Mouse (Mus musculus): ENCODE results near the gene Usp44. TPM values are rescaled to one million over a fixed set of nuclear protein-coding genes. Genes with fewer than 3 reads are reported as not detected.

The Usp44 gene
- polyA plus RNA-seq, 1 experiment: 0.26 TPM

GRCm38 (mm10) chr10:93846706-93847105 is 15.4 kb downstream of the Usp44 start:
- no peak overlapping the region for H3K27ac ChIP-seq (ENCODE audit: insufficient read depth, low read length)
- no peak for TF ChIP-seq POLR2A (IDR thresholded peaks at IDR 0.05; ENCODE audit: low read depth, low read length)
- TF ChIP-seq CTCF (IDR thresholded peaks at IDR 0.05; ENCODE audit: borderline replicate concordance, insufficient read depth, low read length): no peak
- H3K4me1 ChIP-seq (ENCODE audit: control insufficient read depth, insufficient read depth, low read length): no peaks in the 10 kb centered on the region
- H3K4me3 ChIP-seq (ENCODE audit: insufficient read depth, low read length): no peak overlapping the region

DNA sequence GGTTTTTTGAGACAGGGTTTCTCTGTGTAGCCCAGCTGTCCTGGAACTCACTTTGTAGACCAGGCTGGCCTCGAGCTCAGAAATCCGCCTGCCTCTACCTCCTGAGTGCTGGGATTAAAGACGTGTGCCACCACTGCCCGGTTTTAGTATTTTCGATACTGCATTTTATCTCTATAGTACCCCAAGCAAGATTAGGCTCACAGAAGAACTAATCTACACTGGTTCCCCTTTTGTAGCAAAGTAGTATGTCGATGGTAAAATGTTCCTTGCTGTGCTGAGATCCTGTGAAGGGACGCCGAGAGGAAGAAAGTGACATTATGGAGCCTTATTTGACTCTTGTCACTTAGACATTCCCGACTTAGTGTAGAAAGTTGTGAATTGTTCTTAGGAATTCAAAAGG is 23.8 kb downstream of the Usp44 start:
- H3K4me3 ChIP-seq (ENCODE audit: insufficient read depth, low read length): no peak overlapping the region
- no peaks in the 10 kb centered on the region for H3K4me1 ChIP-seq (ENCODE audit: control insufficient read depth, insufficient read depth, low read length)
- no peak overlapping the region for H3K27ac ChIP-seq (ENCODE audit: insufficient read depth, low read length)
- TF ChIP-seq POLR2A (IDR thresholded peaks at IDR 0.05; ENCODE audit: low read depth, low read length) (no peak), CTCF (IDR thresholded peaks at IDR 0.05; ENCODE audit: borderline replicate concordance, insufficient read depth, low read length) (no peak)

GRCm38 (mm10) chr10:93856095-93856494 is 24.7 kb downstream of the Usp44 start:
- Histone ChIP-seq H3K27ac (ENCODE audit: insufficient read depth, low read length) (no peak overlapping the region), H3K4me3 (ENCODE audit: insufficient read depth, low read length) (no peak overlapping the region), H3K4me1 (ENCODE audit: control insufficient read depth, insufficient read depth, low read length) (no peaks in the 10 kb centered on the region)
- TF ChIP-seq POLR2A (IDR thresholded peaks at IDR 0.05; ENCODE audit: low read depth, low read length) (no peak), CTCF (IDR thresholded peaks at IDR 0.05; ENCODE audit: borderline replicate concordance, insufficient read depth, low read length) (no peak)

GRCm38 (mm10) chr10:93868401-93868800 is 37.0 kb downstream of the Usp44 start:
- no peak overlapping the region for H3K4me3 ChIP-seq (ENCODE audit: insufficient read depth, low read length)
- TF ChIP-seq POLR2A (IDR thresholded peaks at IDR 0.05; ENCODE audit: low read depth, low read length): no peak
- TF ChIP-seq CTCF (IDR thresholded peaks at IDR 0.05; ENCODE audit: borderline replicate concordance, insufficient read depth, low read length): no peak
- H3K27ac ChIP-seq (ENCODE audit: insufficient read depth, low read length): no peak overlapping the region
- H3K4me1 ChIP-seq (ENCODE audit: control insufficient read depth, insufficient read depth, low read length): no peaks in the 10 kb centered on the region

DNA sequence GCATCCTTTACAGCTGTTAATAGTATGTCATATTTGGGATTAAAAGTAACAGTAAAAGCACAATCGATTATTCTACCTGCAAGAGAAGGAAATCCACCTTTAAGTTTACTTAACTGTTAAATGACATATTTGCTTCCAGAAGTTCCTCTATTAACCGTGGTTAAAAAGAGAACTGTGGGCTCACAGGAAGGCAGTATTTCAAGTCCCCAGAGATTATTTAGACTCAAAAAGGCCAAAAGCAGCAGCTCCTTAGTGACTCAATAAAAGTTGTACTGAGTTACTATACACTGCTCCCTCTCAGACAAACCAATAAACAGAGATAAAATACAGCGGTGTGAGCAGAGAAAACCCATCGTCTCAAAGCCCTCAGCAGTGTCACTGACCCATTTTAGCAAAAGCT is 37.5 kb downstream of the Usp44 start:
- Histone ChIP-seq H3K4me1 (ENCODE audit: control insufficient read depth, insufficient read depth, low read length) (no peaks in the 10 kb centered on the region), H3K27ac (ENCODE audit: insufficient read depth, low read length) (no peak overlapping the region), H3K4me3 (ENCODE audit: insufficient read depth, low read length) (no peak overlapping the region)
- TF ChIP-seq CTCF (IDR thresholded peaks at IDR 0.05; ENCODE audit: borderline replicate concordance, insufficient read depth, low read length) (no peak), POLR2A (IDR thresholded peaks at IDR 0.05; ENCODE audit: low read depth, low read length) (no peak)

DNA sequence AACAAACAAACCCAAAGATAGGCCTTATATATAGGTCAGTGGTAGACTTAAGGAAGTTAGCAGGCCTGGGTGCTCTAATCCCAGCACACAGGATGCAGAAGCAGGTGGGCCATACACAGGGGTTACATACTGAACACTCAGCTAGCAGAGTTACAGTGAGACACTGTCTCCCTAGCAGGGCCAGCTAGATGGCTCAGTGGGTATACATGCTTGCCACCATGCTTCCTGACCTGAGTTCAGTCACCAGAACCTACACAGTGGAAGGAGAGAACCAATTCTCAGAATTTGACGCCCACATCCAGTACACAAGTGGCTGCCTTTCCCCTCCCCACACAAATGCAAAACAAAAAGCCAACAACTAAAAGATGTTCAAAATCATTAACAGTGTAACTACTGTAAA is 45.4 kb downstream of the Usp44 start:
- Histone ChIP-seq H3K27ac (ENCODE audit: insufficient read depth, low read length) (no peak overlapping the region), H3K4me3 (ENCODE audit: insufficient read depth, low read length) (no peak overlapping the region), H3K4me1 (ENCODE audit: control insufficient read depth, insufficient read depth, low read length) (no peaks in the 10 kb centered on the region)
- TF ChIP-seq CTCF (IDR thresholded peaks at IDR 0.05; ENCODE audit: borderline replicate concordance, insufficient read depth, low read length) (no peak), POLR2A (IDR thresholded peaks at IDR 0.05; ENCODE audit: low read depth, low read length) (no peak)

DNA sequence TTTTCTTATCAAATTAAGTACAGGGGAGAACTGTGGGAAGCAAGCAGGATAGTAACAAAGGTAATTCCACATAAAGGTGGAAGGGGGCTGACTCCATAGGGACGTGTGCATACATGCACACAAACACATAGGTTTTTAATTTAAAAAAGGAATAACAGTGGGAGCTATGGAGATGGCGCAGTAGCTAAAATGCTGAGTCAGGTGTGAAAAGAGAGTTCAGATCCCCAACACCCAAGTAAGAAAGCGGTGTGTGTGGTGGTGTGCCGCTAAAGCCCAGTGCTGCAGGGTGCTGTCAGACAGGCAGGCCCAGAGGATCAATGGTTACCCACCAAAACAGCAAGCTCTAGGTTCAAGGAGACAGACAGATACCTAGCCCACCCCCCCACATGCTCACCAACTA is 47.4 kb downstream of the Usp44 start:
- H3K27ac ChIP-seq (ENCODE audit: insufficient read depth, low read length): no peak overlapping the region
- H3K4me1 ChIP-seq (ENCODE audit: control insufficient read depth, insufficient read depth, low read length): peaks cover 4% of the 10 kb centered on the region
- H3K4me3 ChIP-seq (ENCODE audit: insufficient read depth, low read length): no peak overlapping the region
- TF ChIP-seq CTCF (IDR thresholded peaks at IDR 0.05; ENCODE audit: borderline replicate concordance, insufficient read depth, low read length) (no peak), POLR2A (IDR thresholded peaks at IDR 0.05; ENCODE audit: low read depth, low read length) (no peak)

GRCm38 (mm10) chr10:93881918-93882317 is 50.6 kb downstream of the Usp44 start:
- H3K4me1 ChIP-seq (ENCODE audit: control insufficient read depth, insufficient read depth, low read length): peaks cover 4% of the 10 kb centered on the region
- no peak overlapping the region for H3K27ac ChIP-seq (ENCODE audit: insufficient read depth, low read length)
- no peak overlapping the region for H3K4me3 ChIP-seq (ENCODE audit: insufficient read depth, low read length)
- TF ChIP-seq POLR2A (IDR thresholded peaks at IDR 0.05; ENCODE audit: low read depth, low read length): no peak
- TF ChIP-seq CTCF (IDR thresholded peaks at IDR 0.05; ENCODE audit: borderline replicate concordance, insufficient read depth, low read length): no peak

- TF ChIP-seq POLR2A (IDR thresholded peaks at IDR 0.05; ENCODE audit: low read depth, low read length): no peak
- no peak for TF ChIP-seq CTCF (IDR thresholded peaks at IDR 0.05; ENCODE audit: borderline replicate concordance, insufficient read depth, low read length)
- Histone ChIP-seq H3K4me1 (ENCODE audit: control insufficient read depth, insufficient read depth, low read length) (peaks cover 4% of the 10 kb centered on the region), H3K27ac (ENCODE audit: insufficient read depth, low read length) (no peak overlapping the region), H3K4me3 (ENCODE audit: insufficient read depth, low read length) (no peak overlapping the region)
These were observed 51.5 kb downstream of the Usp44 start for GRCm38 (mm10) chr10:93882738-93883364.

DNA sequence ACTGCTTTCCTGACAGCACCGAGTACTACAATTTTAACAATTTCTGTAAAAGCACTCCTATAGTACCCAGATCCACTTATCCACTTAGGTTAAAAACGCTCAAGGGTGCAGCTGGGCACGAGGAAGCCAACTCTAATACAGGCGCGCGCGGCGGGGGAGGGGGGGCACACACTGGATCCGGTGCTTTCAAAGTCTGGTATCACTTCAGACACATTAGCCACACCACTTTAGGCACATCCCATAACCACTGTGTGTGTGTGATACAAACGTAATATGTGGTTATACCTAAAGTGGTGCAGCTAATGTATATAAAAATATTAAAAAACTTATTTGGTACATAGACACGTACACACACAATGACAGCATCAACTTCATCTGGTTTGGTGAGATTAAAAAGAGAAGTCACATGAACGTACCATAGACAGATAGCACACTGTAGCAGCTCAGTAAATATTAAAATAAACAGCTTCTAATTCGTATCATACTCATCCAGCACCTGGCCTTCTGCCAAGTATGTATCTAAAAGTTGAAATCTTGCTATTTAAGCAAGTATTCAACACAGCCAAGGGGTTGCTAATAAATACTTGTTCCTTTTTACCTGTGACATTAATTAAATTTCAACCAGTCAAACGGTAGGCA is 54.6 kb downstream of the Usp44 start:
- H3K4me3 ChIP-seq (ENCODE audit: insufficient read depth, low read length): no peak overlapping the region
- peaks cover 4% of the 10 kb centered on the region for H3K4me1 ChIP-seq (ENCODE audit: control insufficient read depth, insufficient read depth, low read length)
- no peak overlapping the region for H3K27ac ChIP-seq (ENCODE audit: insufficient read depth, low read length)
- TF ChIP-seq CTCF (IDR thresholded peaks at IDR 0.05; ENCODE audit: borderline replicate concordance, insufficient read depth, low read length) (no peak), POLR2A (IDR thresholded peaks at IDR 0.05; ENCODE audit: low read depth, low read length) (no peak)

All from embryonic fibroblast, embryonic 13.5 days (primary cell).